Mouse (Mus musculus): ENCODE results near the gene Nup85. TPM values are rescaled to one million over a fixed set of nuclear protein-coding genes. Genes with fewer than 3 reads are reported as not detected.

Gene Nup85
- total and polyA plus RNA-seq, 3 experiments: 282 to 326 (median 290) TPM

GRCm38 (mm10) chr11:115616371-115616770 lies 52.1 kb downstream of the Nup85 start:
- peaks cover 75 to 84% of the 10 kb centered on the region in 2 experiments for H3K36me3 ChIP-seq (replicated peaks in 1 of 2; ENCODE audit: control insufficient read depth in 1 of 2, insufficient read depth in 1 of 2, low read length in 1 of 2)

GRCm38 (mm10) chr11:115616893-115617292 lies 52.7 kb downstream of the Nup85 start:
- H3K4me3 ChIP-seq (replicated peaks in 1 of 3; ENCODE audit: low read depth in 2 of 3, low read length in 2 of 3, poor library complexity in 1 of 3): no peak overlapping the region
- H3K4me1 ChIP-seq (ENCODE audit: control insufficient read depth in 1 of 2, insufficient read depth in 2 of 2): peaks cover 18 to 84% of the 10 kb centered on the region in 2 experiments
- H3K36me3 ChIP-seq (replicated peaks in 1 of 2; ENCODE audit: control insufficient read depth in 1 of 2, insufficient read depth in 1 of 2, low read length in 1 of 2): peaks cover 78 to 84% of the 10 kb centered on the region in 2 experiments
- H3K79me2 ChIP-seq (replicated peaks; ENCODE audit: control insufficient read depth, extremely low read depth, insufficient read depth, poor library complexity, severe bottlenecking): peaks cover 44% of the 10 kb centered on the region
- H3K4me2 ChIP-seq (ENCODE audit: insufficient read depth, low read depth, poor library complexity, severe bottlenecking): no peak overlapping the region
- no peak overlapping the region for H3K9ac ChIP-seq (ENCODE audit: insufficient read depth, low read depth)
- TF ChIP-seq POLR2A (IDR thresholded peaks at IDR 0.05; ENCODE audit: low read depth, low read length) (peak; percentile 11; the same call in 1 of the 2 replicates), UBTF (IDR thresholded peaks at IDR 0.05; ENCODE audit: low read depth, low read length) (no peak), MXI1 (IDR thresholded peaks at IDR 0.05; ENCODE audit: low read depth, low read length) (peak; percentile 20; the same call in 1 of the 2 replicates)
- H3K27me3 ChIP-seq (replicated peaks): no peaks in the 10 kb centered on the region
- DNase-seq (ENCODE audit: extremely low read depth): no peak
- H3K27ac ChIP-seq (ENCODE audit: insufficient read depth, low read depth): 0 out of 2 replicates have a peak overlapping the region, but pooled peaks have one; percentile 8
- in situ Hi-C loops (cut with MboI; ENCODE audit: low pct_ligation_motif_present, low pct_unique_long_range_greater_than_20kb, low sequenced_read_pairs): loop anchor here (25.0 kb wide), 1 partner anchor 395 kb away; the partner anchor contains the start of gene Galk1
- no peaks in the 10 kb centered on the region for H3K9me3 ChIP-seq (replicated peaks; ENCODE audit: low read length)
- dilution Hi-C loops (cut with MboI; ENCODE audit: extremely low pct_ligation_motif_present, extremely low pct_unique_long_range_greater_than_20kb, low sequenced_read_pairs): no loop called here

More at GRCm38 (mm10) chr11:115616371-115616770, 52.1 kb downstream of the Nup85 start:
- in situ Hi-C loops (cut with MboI; ENCODE audit: low pct_ligation_motif_present, low pct_unique_long_range_greater_than_20kb, low sequenced_read_pairs) (loop anchor here (25.0 kb wide), 1 partner anchor 396 kb away; the partner anchor contains the start of gene Galk1), dilution Hi-C loops (cut with MboI; ENCODE audit: extremely low pct_ligation_motif_present, extremely low pct_unique_long_range_greater_than_20kb, low sequenced_read_pairs) (no loop called here)
- Histone ChIP-seq H3K79me2 (replicated peaks; ENCODE audit: control insufficient read depth, extremely low read depth, insufficient read depth, poor library complexity, severe bottlenecking) (peaks cover 43% of the 10 kb centered on the region), H3K27ac (ENCODE audit: insufficient read depth, low read depth) (no peak overlapping the region), H3K27me3 (replicated peaks) (no peaks in the 10 kb centered on the region), H3K9ac (ENCODE audit: insufficient read depth, low read depth) (no peak overlapping the region), H3K4me1 (ENCODE audit: control insufficient read depth in 1 of 2, insufficient read depth in 2 of 2) (peaks cover 17 to 84% of the 10 kb centered on the region in 2 experiments), H3K9me3 (replicated peaks; ENCODE audit: low read length) (no peaks in the 10 kb centered on the region), H3K4me2 (ENCODE audit: insufficient read depth, low read depth, poor library complexity, severe bottlenecking) (no peak overlapping the region), H3K4me3 (replicated peaks in 1 of 3; ENCODE audit: low read depth in 2 of 3, low read length in 2 of 3, poor library complexity in 1 of 3) (no peak overlapping the region)
- no peak for DNase-seq (ENCODE audit: extremely low read depth)
- TF ChIP-seq POLR2A (IDR thresholded peaks at IDR 0.05; ENCODE audit: low read depth, low read length) (peak; percentile 20; the same call in 1 of the 2 replicates), CHD2 (IDR thresholded peaks at IDR 0.05; ENCODE audit: low read length) (no peak)

GRCm38 (mm10) chr11:115618001-115618400 lies 53.8 kb downstream of the Nup85 start:
- Histone ChIP-seq H3K27me3 (replicated peaks) (no peaks in the 10 kb centered on the region), H3K27ac (ENCODE audit: insufficient read depth, low read depth) (no peak overlapping the region), H3K4me1 (ENCODE audit: control insufficient read depth in 1 of 2, insufficient read depth in 2 of 2) (peaks cover 26 to 94% of the 10 kb centered on the region in 2 experiments), H3K4me2 (ENCODE audit: insufficient read depth, low read depth, poor library complexity, severe bottlenecking) (no peak overlapping the region), H3K9ac (ENCODE audit: insufficient read depth, low read depth) (no peak overlapping the region), H3K36me3 (replicated peaks in 1 of 2; ENCODE audit: control insufficient read depth in 1 of 2, insufficient read depth in 1 of 2, low read length in 1 of 2) (peaks cover 89 to 95% of the 10 kb centered on the region in 2 experiments), H3K9me3 (replicated peaks; ENCODE audit: low read length) (no peaks in the 10 kb centered on the region), H3K4me3 (replicated peaks in 1 of 3; ENCODE audit: low read depth in 2 of 3, low read length in 2 of 3, poor library complexity in 1 of 3) (no peak overlapping the region), H3K79me2 (replicated peaks; ENCODE audit: control insufficient read depth, extremely low read depth, insufficient read depth, poor library complexity, severe bottlenecking) (peaks cover 51% of the 10 kb centered on the region)
- in situ Hi-C loops (cut with MboI; ENCODE audit: low pct_ligation_motif_present, low pct_unique_long_range_greater_than_20kb, low sequenced_read_pairs): loop anchor here (25.0 kb wide), 1 partner anchor 394 kb away; the partner anchor contains the start of gene Galk1
- dilution Hi-C loops (cut with MboI; ENCODE audit: extremely low pct_ligation_motif_present, extremely low pct_unique_long_range_greater_than_20kb, low sequenced_read_pairs): no loop called here
- DNase-seq (ENCODE audit: extremely low read depth): no peak
- no peak for TF ChIP-seq EP300 (IDR thresholded peaks at IDR 0.05; ENCODE audit: low read length)
- TF ChIP-seq USF2 (conservative IDR thresholded peaks at IDR 0.05; ENCODE audit: low read depth, low read length): no peak
- TF ChIP-seq POLR2A (IDR thresholded peaks at IDR 0.05; ENCODE audit: low read depth, low read length): 0 out of 2 replicates have a peak, but pooled peaks have one; percentile 11
- no peak for TF ChIP-seq MXI1 (IDR thresholded peaks at IDR 0.05; ENCODE audit: low read depth, low read length)
- TF ChIP-seq ZKSCAN1 (IDR thresholded peaks at IDR 0.05; ENCODE audit: borderline replicate concordance, low read depth, low read length): no peak
- no peak for TF ChIP-seq E2F4 (IDR thresholded peaks at IDR 0.05; ENCODE audit: insufficient replicate concordance, low read depth, low read length)
- TF ChIP-seq SMC3 (IDR thresholded peaks at IDR 0.05; ENCODE audit: low read depth, low read length): no peak
- no peak for TF ChIP-seq BHLHE40 (IDR thresholded peaks at IDR 0.05; ENCODE audit: low read depth, low read length)
- TF ChIP-seq CHD2 (IDR thresholded peaks at IDR 0.05; ENCODE audit: low read length): no peak

Data from CH12.LX (cell line).